Mouse (Mus musculus) A20 (cell line): ENCODE results near the gene Cables2.
"Not testable (repeated sequence)": the region's sequence is repeated elsewhere in the genome, so short reads cannot be mapped to it uniquely, and the experiment has no call there.

Experiments
- DNase-seq: peaks from one replicate; pipeline ENCODE4 v3.0.0-alpha.2; 2011; ENCODE audit warnings: low read depth, low spot score

Cables2 gene

GRCm38 (mm10) chr2:180279321-180279720 lies 6.0 kb upstream of the Cables2 start:
- DNase-seq = no peak

GRCm38 (mm10) chr2:180277773-180278320 lies 4.6 kb upstream of the Cables2 start:
- DNase-seq = no peak

- no peak for DNase-seq
Measured at GRCm38 (mm10) chr2:180276851-180277259, 3.6 kb upstream of the Cables2 start.

- no peak for DNase-seq
Measured at GRCm38 (mm10) chr2:180276385-180276784, 3.1 kb upstream of the Cables2 start.

- peak; percentile 64 for DNase-seq
Measured at GRCm38 (mm10) chr2:180275836-180276235, 2.5 kb upstream of the Cables2 start.

GRCm38 (mm10) chr2:180274523-180274922 lies 1.2 kb upstream of the Cables2 start:
- DNase-seq = no peak

- peak; percentile 36 for DNase-seq
Measured at GRCm38 (mm10) chr2:180272884-180273321, 393 bp downstream of the Cables2 start.

GRCm38 (mm10) chr2:180271804-180272395 lies 1.4 kb downstream of the Cables2 start:
- no peak for DNase-seq

GRCm38 (mm10) chr2:180270537-180271255 lies 2.6 kb downstream of the Cables2 start:
- DNase-seq = peak; percentile 85

GRCm38 (mm10) chr2:180269329-180269728 lies 4.0 kb downstream of the Cables2 start:
- DNase-seq = no peak

GRCm38 (mm10) chr2:180267955-180268354 lies 5.3 kb downstream of the Cables2 start:
- no peak for DNase-seq

GRCm38 (mm10) chr2:180262891-180263290 lies 10.4 kb downstream of the Cables2 start:
- no peak for DNase-seq

- no peak for DNase-seq
Measured at GRCm38 (mm10) chr2:180262441-180262840, 10.9 kb downstream of the Cables2 start.

- DNase-seq = no peak
Measured at GRCm38 (mm10) chr2:180261901-180262300, 11.4 kb downstream of the Cables2 start.

GRCm38 (mm10) chr2:180260610-180261480 lies 12.5 kb downstream of the Cables2 start:
- DNase-seq = no peak

GRCm38 (mm10) chr2:180259826-180260609 lies 13.3 kb downstream of the Cables2 start:
- not testable (repeated sequence) for DNase-seq

- not testable (repeated sequence) for DNase-seq
Measured at GRCm38 (mm10) chr2:180258951-180259484, 14.3 kb downstream of the Cables2 start.

- no peak for DNase-seq
Measured at GRCm38 (mm10) chr2:180257963-180258865, 15.1 kb downstream of the Cables2 start.

- DNase-seq = peak; percentile 99
Measured at GRCm38 (mm10) chr2:180257001-180257521, 16.2 kb downstream of the Cables2 start, which contains the start of gene Rps21. Rps21 (plus strand) TSS chr2:180257377.
